Mouse (Mus musculus) liver, embryonic 18 days (tissue): ENCODE data around the gene Nox4. TPM values are rescaled to one million over a fixed set of nuclear protein-coding genes. Genes with fewer than 3 reads are reported as not detected.

Source experiments
- polyA plus RNA-seq: library from polyadenylated mRNA; depleted of rRNA; stranded (reverse); fragments of >200 nt; gene quantifications from 2 replicates; pipeline ENCODE4 v1.2.3, GENCODE M21; 2012; rRNA removed

The Nox4 gene
- polyA plus RNA-seq = 0.05 and 0.12 TPM in 2 replicates

DNA sequence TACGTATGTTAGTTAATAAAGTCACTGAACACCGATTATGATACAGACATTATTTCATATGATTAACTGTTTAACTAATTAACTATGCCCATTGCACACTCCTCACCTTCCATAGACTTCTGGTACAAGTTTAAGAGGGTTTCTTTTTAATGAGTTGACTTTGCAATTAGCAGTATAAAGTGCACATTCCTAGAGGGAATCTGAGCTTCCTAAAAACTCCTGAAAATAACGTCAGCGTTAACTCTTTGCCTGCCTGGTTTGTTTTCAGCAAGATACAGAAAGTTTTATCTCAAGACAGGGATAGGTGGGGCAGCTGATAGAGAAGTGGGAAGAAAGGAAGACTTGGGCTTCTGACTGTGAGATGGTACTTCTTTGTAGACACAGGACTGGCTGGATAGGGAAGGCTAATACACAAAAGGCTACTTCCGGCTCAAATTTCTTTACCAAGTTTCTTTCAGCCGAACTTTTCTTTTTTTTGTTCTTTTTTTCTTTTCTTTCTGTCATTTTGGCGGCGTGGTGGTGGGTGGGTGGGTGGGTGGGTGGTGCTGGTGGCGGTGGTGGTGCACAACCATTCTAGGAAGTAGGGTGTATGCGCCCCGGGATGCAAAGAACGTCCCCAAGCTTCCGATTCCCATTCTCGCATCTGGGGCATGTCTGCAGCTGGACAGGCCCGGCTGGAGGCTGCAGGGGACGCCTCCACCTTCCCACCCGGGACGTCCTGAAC is at the start of gene Nox4:
TSS of gene Nox4 (plus strand) at position 241 of the 724 bp plus-strand sequence.

Other genes with a start within 250 kb of the Nox4 start
- gene Vmn2r79, start 250.0 kb upstream of the Nox4 start, polyA plus RNA-seq = not detected in 2 replicates
- not detected in 2 replicates for gene Tyr, start 247.4 kb downstream of the Nox4 start, polyA plus RNA-seq